Mouse (Mus musculus): ENCODE measurements at regions not wholly inside any gene's neighbourhood (a gene's known extent, or its start where the extent isn't known, plus 50 kb on each side); places are given as distances from the start of the nearest gene placed in this dataset.
"Not testable (repeated sequence)": the region's sequence is repeated elsewhere in the genome, so short reads cannot be mapped to it uniquely, and the experiment has no call there.

GRCm38 (mm10) chr12:77526581-77526980 is 288.7 kb downstream of the Fut8 start:
- not testable (repeated sequence) for TF ChIP-seq CTCF (IDR thresholded peaks at IDR 0.05; ENCODE audit: extremely low read depth, insufficient read length, insufficient replicate concordance, low read depth, low read length); POLR2A (IDR thresholded peaks at IDR 0.05; ENCODE audit: low read depth, low read length)

Measured in small intestine, adult 2 months (tissue).